Mouse (Mus musculus) ES-Bruce4 (cell line): ENCODE data around the gene Inhba.

Experiments
- CTCF ChIP-seq: IDR thresholded peaks from one replicate; pipeline ENCODE4 v1.8.1; 2011; ENCODE audit warnings: low read depth, low read length
- EP300 ChIP-seq: IDR thresholded peaks from 2 replicates; pipeline ENCODE4 v1.6.1; 2011; ENCODE audit warnings: low read depth, low read length; ENCODE audit not compliant: insufficient read depth
- POLR2A ChIP-seq: IDR thresholded peaks from one replicate; pipeline ENCODE4 v1.8.1; 2011; ENCODE audit warnings: low read length; ENCODE audit not compliant: insufficient read depth

DNA sequence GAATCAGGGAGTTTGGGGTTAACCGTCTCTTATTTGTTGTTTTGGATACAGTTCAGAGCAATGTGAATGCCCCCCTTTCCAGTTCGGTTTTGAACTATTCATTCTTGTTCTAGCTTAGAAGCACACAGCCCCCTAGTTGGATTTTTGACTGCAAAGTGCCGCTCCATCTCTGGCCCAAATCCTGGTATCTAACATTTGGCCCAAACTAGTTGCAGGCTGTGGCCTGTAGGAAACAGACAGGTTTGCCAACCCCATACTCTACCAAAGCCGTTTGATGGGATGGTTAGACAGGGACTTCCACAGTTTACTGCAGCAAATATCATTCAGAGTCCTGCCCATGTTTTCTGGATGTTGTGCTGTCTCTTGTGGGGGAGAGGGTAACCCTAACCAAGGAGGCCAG lies 1.1 kb upstream of the Inhba start:
- no peak for TF ChIP-seq CTCF
- no peak for TF ChIP-seq POLR2A
- no peak for TF ChIP-seq EP300
